Mouse (Mus musculus): ENCODE measurements around the gene Reck. TPM values are rescaled to one million over a fixed set of nuclear protein-coding genes. Genes with fewer than 3 reads are reported as not detected.

Reck gene
- total RNA-seq (2014; rRNA removed; ENCODE audit: low replicate concordance) (5.6 TPM in 2 replicates), polyA plus RNA-seq (2015; fragmentation: Nextera tagmentation; extraction: Ambion mirVana) (4.0 and 4.1 TPM in 2 replicates)

DNA sequence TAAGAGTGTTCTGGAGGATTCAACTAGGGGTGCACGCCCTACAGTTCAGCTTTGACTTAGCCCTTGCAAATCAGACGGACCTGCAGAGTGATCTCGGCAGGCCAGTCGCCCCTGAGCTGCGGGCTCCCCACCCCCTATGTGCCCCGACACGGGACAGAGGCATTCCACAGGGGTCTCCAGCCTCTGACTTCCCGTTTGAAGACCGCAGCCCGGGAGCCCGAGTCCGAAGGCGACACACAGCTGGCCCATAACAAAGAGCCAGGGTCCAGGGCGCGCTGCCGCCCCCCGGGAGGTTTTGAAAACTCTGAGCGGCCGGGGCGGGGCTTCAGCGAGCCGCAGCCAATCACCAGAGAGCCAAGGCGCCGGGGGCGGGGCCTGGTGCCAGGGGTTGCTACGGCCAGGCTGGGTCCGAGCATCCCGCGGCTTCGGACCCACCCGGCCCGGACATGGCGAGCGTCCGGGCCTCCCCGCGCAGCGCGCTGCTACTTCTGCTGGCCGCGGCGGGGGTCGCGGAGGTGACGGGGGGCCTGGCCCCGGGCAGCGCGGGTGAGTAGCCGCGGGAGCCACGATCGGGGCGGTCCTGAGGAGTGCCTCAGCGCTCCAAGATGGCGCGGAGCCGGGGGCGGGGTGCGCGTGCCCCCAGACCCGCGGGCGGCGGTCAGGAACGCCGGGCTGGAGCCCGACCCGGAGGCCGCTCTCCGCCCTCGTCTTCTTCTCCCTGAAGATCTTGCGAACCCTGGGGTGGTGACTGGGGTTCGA lies at the start of gene Reck:
TSS of gene Reck (plus strand) at position 371 of the 759 bp plus-strand sequence.
- no peak for TF ChIP-seq EP300 (IDR thresholded peaks at IDR 0.05; ENCODE audit: low read depth)
- no peak for TF ChIP-seq CTCF (IDR thresholded peaks at IDR 0.05; ENCODE audit: low read depth)
- ATAC-seq (ENCODE audit: insufficient read depth, low read depth) (peak; percentile 90), DNase-seq (ENCODE audit: low spot score) (peak; percentile 71)
- Histone ChIP-seq H3K36me3 (replicated peaks; ENCODE audit: control insufficient read depth, insufficient read depth, low read length) (no peaks in the 10 kb centered on the region), H3K27ac (ENCODE audit: low read depth) (peak within 1 kb of the TSS; percentile 54), H3K4me1 (ENCODE audit: control insufficient read depth, insufficient read depth) (no peaks in the 10 kb centered on the region; the same call in 1 of the 2 replicates), H3K9me3 (replicated peaks; ENCODE audit: control insufficient read depth, low read length) (no peaks in the 10 kb centered on the region), H3K4me3 (ENCODE audit: low read depth, low read length) (peak within 1 kb of the TSS; percentile 82), H3K4me2 (ENCODE audit: low read depth, low read length) (peak within 1 kb of the TSS; percentile 96), H3K9ac (replicated peaks; ENCODE audit: low read depth, low read length) (peak within 1 kb of the TSS; percentile 67), H3K27me3 (ENCODE audit: control insufficient read depth, insufficient read depth, low read length) (no peaks in the 10 kb centered on the region)
- 2% methylated on average over 66 of the region's 73 CpGs for WGBS

DNA sequence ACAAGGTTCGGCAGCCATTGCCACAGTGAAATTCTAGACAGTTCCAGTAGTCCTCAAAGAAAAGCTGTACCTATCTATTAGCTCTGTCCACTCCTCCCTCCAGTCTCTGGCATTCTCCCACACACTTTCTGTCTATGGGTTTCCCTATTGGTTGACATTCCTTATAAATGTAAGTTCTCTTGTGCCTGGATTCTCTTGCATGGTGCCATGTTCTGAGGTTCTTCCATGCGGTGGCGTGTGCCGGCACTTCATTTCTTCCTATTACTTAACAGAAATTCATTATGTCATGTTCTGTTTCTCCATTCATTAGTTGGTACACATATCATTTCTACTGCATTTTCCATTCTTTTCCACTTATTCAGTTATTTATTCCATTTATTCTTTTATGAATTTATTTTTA lies 46.5 kb upstream of the Reck start:
- ATAC-seq (ENCODE audit: insufficient read depth, low read depth), result no peak
- WGBS, result 90% methylated on average over 4 of the region's 4 CpGs
- Histone ChIP-seq H3K4me3 (ENCODE audit: low read depth, low read length) (no peak overlapping the region), H3K27ac (ENCODE audit: low read depth) (no peak overlapping the region), H3K27me3 (ENCODE audit: control insufficient read depth, insufficient read depth, low read length) (no peaks in the 10 kb centered on the region), H3K4me1 (ENCODE audit: control insufficient read depth, insufficient read depth) (no peaks in the 10 kb centered on the region), H3K4me2 (ENCODE audit: low read depth, low read length) (no peak overlapping the region), H3K36me3 (replicated peaks; ENCODE audit: control insufficient read depth, insufficient read depth, low read length) (no peaks in the 10 kb centered on the region), H3K9ac (replicated peaks; ENCODE audit: low read depth, low read length) (no peak overlapping the region), H3K9me3 (replicated peaks; ENCODE audit: control insufficient read depth, low read length) (no peaks in the 10 kb centered on the region)
- DNase-seq (ENCODE audit: low spot score), result no peak
- no peak for TF ChIP-seq EP300 (IDR thresholded peaks at IDR 0.05; ENCODE audit: low read depth)
- TF ChIP-seq CTCF (IDR thresholded peaks at IDR 0.05; ENCODE audit: low read depth), result no peak

DNA sequence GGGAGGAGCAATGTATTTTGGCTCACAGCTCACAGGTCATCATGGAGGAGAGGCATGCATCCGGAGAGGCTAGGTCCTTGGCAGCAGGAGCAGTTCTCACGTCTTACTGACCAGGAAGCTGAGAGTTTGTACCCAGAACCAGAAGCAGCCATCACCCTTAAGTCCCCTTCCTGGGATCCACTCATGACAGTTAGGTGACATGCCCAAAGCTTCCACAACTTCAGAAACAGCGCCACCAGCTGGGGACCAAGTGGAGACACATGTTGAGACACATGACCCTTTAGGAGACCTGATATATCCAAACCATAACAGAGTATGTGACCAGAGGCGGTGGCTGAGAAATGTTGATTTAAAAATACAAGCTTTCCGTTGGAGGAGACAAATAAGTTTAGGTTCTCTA lies 43.3 kb upstream of the Reck start:
- H3K4me3 ChIP-seq (ENCODE audit: low read depth, low read length), result no peak overlapping the region
- no peak overlapping the region for H3K4me2 ChIP-seq (ENCODE audit: low read depth, low read length)
- H3K27ac ChIP-seq (ENCODE audit: low read depth), result no peak overlapping the region
- H3K4me1 ChIP-seq (ENCODE audit: control insufficient read depth, insufficient read depth), result no peaks in the 10 kb centered on the region
- no peaks in the 10 kb centered on the region for H3K9me3 ChIP-seq (replicated peaks; ENCODE audit: control insufficient read depth, low read length)
- no peak overlapping the region for H3K9ac ChIP-seq (replicated peaks; ENCODE audit: low read depth, low read length)
- WGBS, result 60% methylated on average over 5 of the region's 5 CpGs
- no peaks in the 10 kb centered on the region for H3K36me3 ChIP-seq (replicated peaks; ENCODE audit: control insufficient read depth, insufficient read depth, low read length)
- DNase-seq (ENCODE audit: low spot score) (no peak), ATAC-seq (ENCODE audit: insufficient read depth, low read depth) (no peak)
- TF ChIP-seq CTCF (IDR thresholded peaks at IDR 0.05; ENCODE audit: low read depth) (no peak), EP300 (IDR thresholded peaks at IDR 0.05; ENCODE audit: low read depth) (no peak)
- H3K27me3 ChIP-seq (ENCODE audit: control insufficient read depth, insufficient read depth, low read length), result no peaks in the 10 kb centered on the region

DNA sequence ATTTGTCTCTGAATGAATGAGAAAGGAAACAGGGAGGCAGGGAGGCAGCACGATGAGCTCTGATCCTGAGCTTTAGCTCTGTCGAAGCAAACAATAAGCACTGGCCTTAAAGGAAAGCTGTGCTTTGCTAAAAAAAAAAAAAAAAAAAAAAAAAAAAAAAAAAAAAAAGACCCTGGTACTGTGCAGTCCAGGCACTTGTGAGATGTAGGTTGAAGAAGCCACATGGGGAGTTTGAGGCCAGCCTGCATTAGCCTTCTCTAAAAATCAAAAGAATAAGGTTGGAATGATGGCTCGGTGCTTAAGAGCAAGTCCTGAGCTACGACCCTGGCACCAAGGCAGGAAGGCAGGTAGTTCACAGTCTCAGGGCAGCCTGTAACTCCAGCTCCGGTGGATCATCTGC lies 41.6 kb upstream of the Reck start:
- 63% methylated on average over 5 of the region's 5 CpGs for WGBS
- no peak for DNase-seq (ENCODE audit: low spot score)
- Histone ChIP-seq H3K9me3 (replicated peaks; ENCODE audit: control insufficient read depth, low read length) (no peaks in the 10 kb centered on the region), H3K4me1 (ENCODE audit: control insufficient read depth, insufficient read depth) (no peaks in the 10 kb centered on the region), H3K4me2 (ENCODE audit: low read depth, low read length) (no peak overlapping the region), H3K27me3 (ENCODE audit: control insufficient read depth, insufficient read depth, low read length) (no peaks in the 10 kb centered on the region), H3K4me3 (ENCODE audit: low read depth, low read length) (no peak overlapping the region), H3K27ac (ENCODE audit: low read depth) (no peak overlapping the region), H3K9ac (replicated peaks; ENCODE audit: low read depth, low read length) (no peak overlapping the region), H3K36me3 (replicated peaks; ENCODE audit: control insufficient read depth, insufficient read depth, low read length) (no peaks in the 10 kb centered on the region)
- no peak for TF ChIP-seq CTCF (IDR thresholded peaks at IDR 0.05; ENCODE audit: low read depth)
- no peak for TF ChIP-seq EP300 (IDR thresholded peaks at IDR 0.05; ENCODE audit: low read depth)
- no peak for ATAC-seq (ENCODE audit: insufficient read depth, low read depth)

DNA sequence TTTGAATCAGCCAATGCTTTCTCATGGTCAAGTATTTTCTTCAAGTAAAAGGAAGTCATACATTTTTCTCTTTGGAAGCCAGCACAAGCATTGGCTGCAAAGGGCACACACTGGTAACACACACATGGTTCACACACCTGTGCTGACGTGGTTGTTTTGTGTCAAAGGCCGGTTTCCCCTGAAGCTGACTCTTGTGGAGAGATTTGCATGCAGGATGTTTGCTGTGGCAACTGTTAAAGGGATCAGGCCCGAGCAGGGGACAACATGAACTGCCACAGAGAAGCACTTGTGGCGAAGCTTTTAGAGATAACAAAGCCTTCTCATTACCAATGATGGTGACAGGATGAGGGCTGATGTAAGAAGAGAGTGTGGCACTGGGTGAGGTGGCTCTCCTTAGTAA lies 40.6 kb upstream of the Reck start:
- Histone ChIP-seq H3K9me3 (replicated peaks; ENCODE audit: control insufficient read depth, low read length) (no peaks in the 10 kb centered on the region), H3K27ac (ENCODE audit: low read depth) (no peak overlapping the region), H3K4me2 (ENCODE audit: low read depth, low read length) (no peak overlapping the region), H3K4me1 (ENCODE audit: control insufficient read depth, insufficient read depth) (no peaks in the 10 kb centered on the region), H3K27me3 (ENCODE audit: control insufficient read depth, insufficient read depth, low read length) (no peaks in the 10 kb centered on the region), H3K36me3 (replicated peaks; ENCODE audit: control insufficient read depth, insufficient read depth, low read length) (no peaks in the 10 kb centered on the region), H3K4me3 (ENCODE audit: low read depth, low read length) (no peak overlapping the region), H3K9ac (replicated peaks; ENCODE audit: low read depth, low read length) (no peak overlapping the region)
- TF ChIP-seq EP300 (IDR thresholded peaks at IDR 0.05; ENCODE audit: low read depth) (no peak), CTCF (IDR thresholded peaks at IDR 0.05; ENCODE audit: low read depth) (no peak)
- 36% methylated on average over 4 of the region's 4 CpGs for WGBS
- no peak for ATAC-seq (ENCODE audit: insufficient read depth, low read depth)
- DNase-seq (ENCODE audit: low spot score), result no peak

DNA sequence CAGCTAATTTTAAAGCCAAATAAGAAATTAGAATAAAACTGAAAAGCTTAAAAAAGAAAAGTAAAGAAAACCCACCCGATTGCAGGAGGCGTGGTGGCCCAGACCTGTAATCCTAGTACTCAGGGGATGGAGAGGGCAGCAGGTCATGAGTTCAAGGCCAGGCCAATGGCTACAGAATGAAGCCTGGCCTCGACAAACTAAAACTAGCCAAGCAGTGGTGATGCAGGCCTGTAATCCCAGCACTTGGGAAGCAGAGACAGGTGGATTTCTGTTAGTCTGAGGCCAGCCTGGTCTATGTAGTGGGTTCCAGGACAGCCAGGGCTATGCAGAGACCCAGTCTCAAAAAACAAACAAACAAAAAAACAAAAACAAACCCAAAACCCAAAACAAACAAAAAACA lies 37.0 kb upstream of the Reck start:
- no peak for DNase-seq (ENCODE audit: low spot score)
- no peak overlapping the region for H3K9ac ChIP-seq (replicated peaks; ENCODE audit: low read depth, low read length)
- no peak for TF ChIP-seq EP300 (IDR thresholded peaks at IDR 0.05; ENCODE audit: low read depth)
- no peak for TF ChIP-seq CTCF (IDR thresholded peaks at IDR 0.05; ENCODE audit: low read depth)
- H3K27me3 ChIP-seq (ENCODE audit: control insufficient read depth, insufficient read depth, low read length), result no peaks in the 10 kb centered on the region
- peaks cover 7% of the 10 kb centered on the region for H3K9me3 ChIP-seq (replicated peaks; ENCODE audit: control insufficient read depth, low read length)
- no peaks in the 10 kb centered on the region for H3K4me1 ChIP-seq (ENCODE audit: control insufficient read depth, insufficient read depth)
- 76% methylated on average over 3 of the region's 3 CpGs for WGBS
- H3K4me3 ChIP-seq (ENCODE audit: low read depth, low read length), result no peak overlapping the region
- H3K36me3 ChIP-seq (replicated peaks; ENCODE audit: control insufficient read depth, insufficient read depth, low read length), result no peaks in the 10 kb centered on the region
- no peak for ATAC-seq (ENCODE audit: insufficient read depth, low read depth)
- H3K27ac ChIP-seq (ENCODE audit: low read depth), result no peak overlapping the region
- H3K4me2 ChIP-seq (ENCODE audit: low read depth, low read length), result no peak overlapping the region
